Mouse (Mus musculus): ENCODE measurements around the gene Zfp704.

Zfp704 gene

GRCm38 (mm10) chr3:9424637-9425036 is 185.2 kb downstream of the Zfp704 start:
- no peak for DNase-seq (ENCODE audit: low spot score)

- no peak for DNase-seq (ENCODE audit: low spot score)
These were observed 186.2 kb downstream of the Zfp704 start for GRCm38 (mm10) chr3:9423669-9424068.

GRCm38 (mm10) chr3:9408896-9409295 is 201.0 kb downstream of the Zfp704 start:
- no peak for DNase-seq (ENCODE audit: low spot score)

GRCm38 (mm10) chr3:9407801-9408200 is 202.1 kb downstream of the Zfp704 start:
- no peak for DNase-seq (ENCODE audit: low spot score)

GRCm38 (mm10) chr3:9407119-9407546 is 202.8 kb downstream of the Zfp704 start:
- DNase-seq (ENCODE audit: low spot score) = peak; percentile 39

GRCm38 (mm10) chr3:9405341-9405740 is 204.5 kb downstream of the Zfp704 start:
- no peak for DNase-seq (ENCODE audit: low spot score)

GRCm38 (mm10) chr3:9403255-9404050 is 206.4 kb downstream of the Zfp704 start:
- DNase-seq (ENCODE audit: low spot score) = no peak

GRCm38 (mm10) chr3:9402836-9403235 is 207.0 kb downstream of the Zfp704 start:
- peak; percentile 42 for DNase-seq (ENCODE audit: low spot score)

GRCm38 (mm10) chr3:9402345-9402744 is 207.5 kb downstream of the Zfp704 start:
- no peak for DNase-seq (ENCODE audit: low spot score)

- DNase-seq (ENCODE audit: low spot score) = no peak
These were observed 208.2 kb downstream of the Zfp704 start for GRCm38 (mm10) chr3:9401685-9402084.

GRCm38 (mm10) chr3:9400886-9401221 is 209.0 kb downstream of the Zfp704 start:
- DNase-seq (ENCODE audit: low spot score) = no peak

- peak; percentile 54 for DNase-seq (ENCODE audit: low spot score)
These were observed 209.5 kb downstream of the Zfp704 start for GRCm38 (mm10) chr3:9400201-9400885.

GRCm38 (mm10) chr3:9398271-9398670 is 211.6 kb downstream of the Zfp704 start:
- DNase-seq (ENCODE audit: low spot score) = no peak

Data from layer of hippocampus, adult 11-12 months (tissue).